Mouse (Mus musculus) embryonic facial prominence, embryonic 12.5 days (tissue): ENCODE data around the gene Npas3. TPM values are rescaled to one million over a fixed set of nuclear protein-coding genes. Genes with fewer than 3 reads are reported as not detected.

Experiments
- ATAC-seq: fragments of 200-750 bp; cut with Nextera tagmentation; 2 replicates; pipeline ENCODE4 v1.8.0; 2017; ENCODE audit not compliant: insufficient number of reproducible peaks, insufficient read depth, low FRiP score, low TSS enrichment
- H3K27ac ChIP-seq: fragments of 300-500 bp; sonication (generic); 2 replicates; pipeline ENCODE4 v1.5.1; 2016; ENCODE audit warnings: mild to moderate bottlenecking
- H3K27me3 ChIP-seq: fragments of 300-500 bp; sonication (generic); 2 replicates; pipeline ENCODE4 v1.6.1; 2016; ENCODE audit warnings: mild to moderate bottlenecking, moderate library complexity
- H3K36me3 ChIP-seq: fragments of 300-500 bp; sonication (generic); 2 replicates; pipeline ENCODE4 v1.6.1; 2016; ENCODE audit warnings: mild to moderate bottlenecking
- H3K4me1 ChIP-seq: fragments of 300-500 bp; sonication (generic); 2 replicates; pipeline ENCODE4 v1.6.1; 2016
- H3K4me2 ChIP-seq: fragments of 300-500 bp; sonication (generic); replicated peaks from 2 replicates; pipeline ENCODE4 v1.6.1; 2016; ENCODE audit warnings: mild to moderate bottlenecking, moderate library complexity
- H3K4me3 ChIP-seq: fragments of 300-500 bp; sonication (generic); 2 replicates; pipeline ENCODE4 v1.5.1; 2016; ENCODE audit warnings: mild to moderate bottlenecking
- H3K9ac ChIP-seq: fragments of 300-500 bp; sonication (generic); 2 replicates; pipeline ENCODE4 v1.6.1; 2016; ENCODE audit warnings: mild to moderate bottlenecking, moderate library complexity
- H3K9me3 ChIP-seq: fragments of 300-500 bp; sonication (generic); 2 replicates; pipeline ENCODE4 v1.6.1; 2016; ENCODE audit warnings: mild to moderate bottlenecking, moderate library complexity
- WGBS: fragments of 180-500 bp; shearing (Covaris S2); methylation state at CpG from one replicate; pipeline ENCODE4 v1.1.7; 2016; 5-methylcytosine and 5-hydroxymethylcytosine counted together
- polyA plus RNA-seq: library from polyadenylated mRNA; unstranded; fragments of >200 nt; fragmentation: Nextera tagmentation; extraction: Ambion mirVana; gene quantifications from 2 replicates; pipeline ENCODE4 v1.2.1, GENCODE M21; 2016

The Npas3 gene
- polyA plus RNA-seq, 1 experiment from 2014 or later, result 6.4 TPM

- H3K27me3 ChIP-seq, result no peaks in the 10 kb centered on the region
Observed at GRCm38 (mm10) chr12:53985851-53986842, 737.7 kb downstream of the Npas3 start.

DNA sequence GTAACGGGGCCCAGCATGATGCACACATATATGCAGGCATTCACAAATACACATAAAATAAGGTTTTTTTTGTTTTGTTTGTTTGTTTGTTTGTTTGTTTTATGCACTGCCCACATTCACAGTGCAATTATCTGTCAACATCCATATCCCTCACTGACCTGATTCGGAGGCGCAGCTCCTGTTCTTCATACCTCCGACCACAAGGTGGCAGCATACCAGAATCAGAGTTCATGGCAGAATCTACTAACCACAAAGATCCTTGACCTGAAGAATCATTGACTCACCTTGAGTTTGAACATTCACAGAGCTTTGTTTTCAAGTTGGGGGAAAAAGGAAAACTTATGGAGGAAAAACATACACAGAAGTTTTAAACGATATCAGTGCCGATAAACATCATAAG, 743.9 kb downstream of the Npas3 start:
- WGBS, result 94% methylated on average over 6 of the region's 6 CpGs
- Histone ChIP-seq H3K4me2 (no peak overlapping the region), H3K36me3 (no peaks in the 10 kb centered on the region), H3K27ac (no peak overlapping the region), H3K9ac (no peak overlapping the region), H3K4me1 (no peaks in the 10 kb centered on the region), H3K9me3 (no peaks in the 10 kb centered on the region), H3K4me3 (no peak overlapping the region), H3K27me3 (no peaks in the 10 kb centered on the region)
- ATAC-seq, result no peak

More at GRCm38 (mm10) chr12:53985851-53986842, 737.7 kb downstream of the Npas3 start:
- ATAC-seq, result no peak
- H3K9ac ChIP-seq, result no peak overlapping the region
- no peak overlapping the region for H3K4me2 ChIP-seq
- H3K27ac ChIP-seq, result no peak overlapping the region
- H3K36me3 ChIP-seq, result no peaks in the 10 kb centered on the region
- H3K9me3 ChIP-seq, result no peaks in the 10 kb centered on the region
- no peaks in the 10 kb centered on the region for H3K4me1 ChIP-seq
- H3K4me3 ChIP-seq, result no peak overlapping the region
- 81% methylated on average over 14 of the region's 14 CpGs for WGBS

DNA sequence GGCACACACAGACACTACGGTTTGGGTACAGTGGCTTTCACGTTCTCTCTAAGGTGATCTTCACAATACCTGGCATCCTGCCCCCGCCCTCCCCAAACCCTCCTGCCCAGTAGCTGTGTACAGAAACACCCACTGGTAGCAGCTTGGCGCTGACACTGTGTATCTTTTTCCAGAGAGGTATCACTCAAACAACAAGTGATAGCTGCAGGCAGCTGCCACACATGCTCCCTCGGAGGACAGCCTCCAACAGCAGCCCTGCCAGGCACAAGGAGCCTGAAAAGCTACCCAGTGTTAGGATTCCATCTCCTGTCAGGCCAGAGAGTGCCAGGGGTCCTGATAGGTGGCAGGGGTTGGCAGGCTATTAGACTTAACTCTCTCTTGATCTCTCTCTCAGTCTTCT, 747.2 kb downstream of the Npas3 start:
- H3K9ac ChIP-seq, result no peak overlapping the region
- ATAC-seq, result no peak
- H3K36me3 ChIP-seq, result no peaks in the 10 kb centered on the region
- H3K4me1 ChIP-seq, result peaks cover 4% of the 10 kb centered on the region; the same call in 1 of the 2 replicates
- no peaks in the 10 kb centered on the region for H3K9me3 ChIP-seq
- WGBS, result 67% methylated on average over 5 of the region's 5 CpGs
- H3K4me3 ChIP-seq, result no peak overlapping the region
- no peaks in the 10 kb centered on the region for H3K27me3 ChIP-seq
- H3K4me2 ChIP-seq, result no peak overlapping the region
- H3K27ac ChIP-seq, result no peak overlapping the region

- peaks cover 4% of the 10 kb centered on the region; the same call in 1 of the 2 replicates for H3K4me1 ChIP-seq
- H3K27ac ChIP-seq, result no peak overlapping the region
- H3K4me3 ChIP-seq, result no peak overlapping the region
- H3K9me3 ChIP-seq, result no peaks in the 10 kb centered on the region
- H3K9ac ChIP-seq, result no peak overlapping the region
- ATAC-seq, result no peak
- no peaks in the 10 kb centered on the region for H3K36me3 ChIP-seq
- H3K27me3 ChIP-seq, result no peaks in the 10 kb centered on the region
- H3K4me2 ChIP-seq, result no peak overlapping the region
- 95% methylated on average over 3 of the region's 3 CpGs for WGBS
Observed at GRCm38 (mm10) chr12:53997141-53997540, 748.7 kb downstream of the Npas3 start.

GRCm38 (mm10) chr12:53999647-54000637, 751.5 kb downstream of the Npas3 start:
- Histone ChIP-seq H3K36me3 (no peaks in the 10 kb centered on the region), H3K4me3 (no peak overlapping the region), H3K9ac (no peak overlapping the region), H3K4me1 (peaks cover 10% of the 10 kb centered on the region; the same call in 1 of the 2 replicates), H3K27ac (no peak overlapping the region), H3K9me3 (no peaks in the 10 kb centered on the region), H3K4me2 (0 out of 2 replicates have a peak overlapping the region, but pooled peaks have one; percentile 12), H3K27me3 (no peaks in the 10 kb centered on the region)
- peak; percentile 77; the same call in 1 of the 2 replicates for ATAC-seq
- WGBS, result 39% methylated on average over 15 of the region's 15 CpGs

DNA sequence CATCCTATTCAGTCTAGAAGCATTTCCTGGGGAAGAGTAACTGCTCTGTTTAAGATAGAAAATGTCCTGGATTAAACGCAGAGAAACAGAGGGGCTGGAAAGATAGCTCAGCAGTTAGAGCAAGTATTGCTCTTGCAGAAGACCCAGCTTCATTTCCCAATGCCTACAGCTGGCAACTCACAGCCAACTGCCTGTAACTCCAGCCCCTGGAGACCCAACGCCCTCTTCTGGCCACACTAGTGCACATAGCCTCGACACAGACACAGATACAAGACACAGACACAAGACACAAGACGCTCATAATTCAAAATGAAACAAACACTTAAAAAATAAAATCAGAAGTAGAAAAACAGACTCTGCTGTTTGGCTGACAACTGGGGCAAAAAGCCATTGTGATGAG, 754.0 kb downstream of the Npas3 start:
- H3K9me3 ChIP-seq, result no peaks in the 10 kb centered on the region
- no peak overlapping the region for H3K9ac ChIP-seq
- H3K4me3 ChIP-seq, result no peak overlapping the region
- no peak overlapping the region for H3K4me2 ChIP-seq
- peaks cover 11% of the 10 kb centered on the region; the same call in 1 of the 2 replicates for H3K4me1 ChIP-seq
- H3K27me3 ChIP-seq, result no peaks in the 10 kb centered on the region
- no peak for ATAC-seq
- no peaks in the 10 kb centered on the region for H3K36me3 ChIP-seq
- no peak overlapping the region for H3K27ac ChIP-seq
- 73% methylated on average over 4 of the region's 4 CpGs for whole genome bisulfite sequencing

DNA sequence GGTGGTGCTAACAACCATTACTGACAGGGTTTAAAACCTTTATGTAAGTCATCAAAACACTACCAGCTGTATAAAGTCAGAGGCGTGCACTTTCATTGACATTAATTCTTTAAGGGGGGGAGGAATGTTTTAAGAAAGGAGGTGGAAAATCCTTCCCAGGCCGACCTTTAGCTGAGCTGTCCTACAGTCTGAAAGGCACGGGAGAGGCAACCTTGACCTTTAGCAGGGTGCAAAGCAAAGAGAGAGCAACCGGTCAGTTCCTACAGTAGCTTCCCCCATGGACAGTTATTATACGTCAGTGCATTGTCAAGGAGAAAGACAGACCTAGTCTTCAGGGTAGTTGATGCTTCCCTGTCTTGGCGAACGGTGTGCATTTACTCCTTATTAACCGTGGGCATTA, 756.1 kb downstream of the Npas3 start:
- no peak overlapping the region for H3K9ac ChIP-seq
- no peaks in the 10 kb centered on the region for H3K27me3 ChIP-seq
- WGBS, result 28% methylated on average over 8 of the region's 8 CpGs
- H3K36me3 ChIP-seq, result no peaks in the 10 kb centered on the region
- no peak overlapping the region for H3K4me3 ChIP-seq
- no peaks in the 10 kb centered on the region for H3K9me3 ChIP-seq
- H3K4me1 ChIP-seq, result peaks cover 11% of the 10 kb centered on the region; the same call in 1 of the 2 replicates
- no peak for ATAC-seq
- H3K27ac ChIP-seq, result no peak overlapping the region
- no peak overlapping the region for H3K4me2 ChIP-seq

DNA sequence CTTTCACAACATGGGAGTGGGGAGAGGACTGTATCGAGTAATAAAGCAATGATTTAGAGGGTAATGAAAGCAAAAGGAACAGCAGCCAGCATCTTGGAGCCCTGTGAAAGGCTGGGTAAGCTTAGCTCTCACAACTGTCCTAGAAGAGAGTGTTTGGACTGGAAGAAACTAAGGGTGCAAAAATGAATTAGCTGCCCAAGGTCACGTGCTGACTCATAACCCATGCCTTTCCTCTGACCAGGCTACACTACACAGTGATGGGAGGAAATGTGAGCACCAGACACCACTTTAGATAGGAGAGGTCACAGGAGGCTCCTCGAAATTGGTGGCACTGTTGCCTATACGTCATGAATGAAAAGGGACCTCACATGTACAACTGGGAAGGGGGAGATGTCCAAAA, 757.1 kb downstream of the Npas3 start:
- H3K4me3 ChIP-seq, result no peak overlapping the region
- peaks cover 7% of the 10 kb centered on the region; the same call in 1 of the 2 replicates for H3K4me1 ChIP-seq
- H3K27ac ChIP-seq, result no peak overlapping the region
- H3K9ac ChIP-seq, result no peak overlapping the region
- no peaks in the 10 kb centered on the region for H3K27me3 ChIP-seq
- no peaks in the 10 kb centered on the region for H3K36me3 ChIP-seq
- no peaks in the 10 kb centered on the region for H3K9me3 ChIP-seq
- 79% methylated on average over 4 of the region's 4 CpGs for WGBS
- ATAC-seq, result no peak
- no peak overlapping the region for H3K4me2 ChIP-seq

GRCm38 (mm10) chr12:54015304-54015703, 766.8 kb downstream of the Npas3 start:
- Histone ChIP-seq H3K9me3 (no peaks in the 10 kb centered on the region), H3K4me1 (no peaks in the 10 kb centered on the region), H3K4me2 (no peak overlapping the region), H3K4me3 (no peak overlapping the region), H3K9ac (no peak overlapping the region), H3K36me3 (no peaks in the 10 kb centered on the region), H3K27me3 (no peaks in the 10 kb centered on the region), H3K27ac (no peak overlapping the region)
- no peak for ATAC-seq

GRCm38 (mm10) chr12:54017949-54018348, 769.5 kb downstream of the Npas3 start:
- Histone ChIP-seq H3K9ac (no peak overlapping the region), H3K4me3 (no peak overlapping the region), H3K4me1 (no peaks in the 10 kb centered on the region), H3K36me3 (no peaks in the 10 kb centered on the region), H3K27ac (no peak overlapping the region), H3K27me3 (no peaks in the 10 kb centered on the region), H3K9me3 (no peaks in the 10 kb centered on the region), H3K4me2 (no peak overlapping the region)
- 79% methylated on average over 8 of the region's 8 CpGs for WGBS
- ATAC-seq, result no peak

- Histone ChIP-seq H3K9me3 (no peaks in the 10 kb centered on the region), H3K4me2 (no peak overlapping the region), H3K36me3 (no peaks in the 10 kb centered on the region), H3K4me3 (no peak overlapping the region), H3K27me3 (no peaks in the 10 kb centered on the region), H3K9ac (no peak overlapping the region), H3K27ac (no peak overlapping the region), H3K4me1 (no peaks in the 10 kb centered on the region)
- WGBS, result 94% methylated on average over 8 of the region's 8 CpGs
- no peak for ATAC-seq
Observed at GRCm38 (mm10) chr12:54019979-54020378, 771.5 kb downstream of the Npas3 start.
